9 mouse cellular contexts compared by ENCODE assay signal in the genomic region with DNA sequence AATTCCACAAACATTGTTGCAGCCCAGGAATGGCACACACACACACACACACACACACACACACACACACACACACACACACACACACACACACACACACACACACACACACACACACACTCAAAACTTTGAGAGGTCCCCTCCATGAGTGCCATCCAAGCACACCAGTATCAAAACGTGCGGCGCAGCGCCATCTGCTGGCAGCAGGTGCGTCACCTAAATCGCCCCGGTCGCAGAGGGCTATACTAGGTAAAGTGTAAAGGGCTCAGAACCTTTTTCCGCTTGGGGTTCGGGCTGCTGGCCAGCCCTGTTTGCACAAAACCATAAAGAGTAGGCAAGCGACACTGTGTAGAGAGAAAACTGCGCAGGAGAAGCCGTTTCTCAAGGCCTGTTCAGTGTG.
DNase-seq lines count a peak whose midpoint lies in the region; ATAC-seq lines count a peak whose summit lies in the region.
"Had no signal": no experiment of that assay in that cellular context is flagged by ENCODE, and none has a peak within 500 bp of the region (broad histone marks: within the 10 kb centered on the region; RNA-seq: fewer than 3 reads in every experiment).

No protein-coding gene starts in this region.

- H3K9me3 ChIP-seq in heart, embryonic 11.5 days (replicated peaks; ENCODE audit: control insufficient read depth, low read length) = no peaks in the 10 kb centered on the region
- H3K9me3 ChIP-seq in kidney, embryonic 16.5 days (ENCODE audit: low read length) = no peaks in the 10 kb centered on the region
- no peaks in the 10 kb centered on the region for H3K9me3 ChIP-seq in limb, embryonic 13.5 days
- no peaks in the 10 kb centered on the region for H3K9me3 ChIP-seq in neural tube, embryonic 11.5 days (ENCODE audit: control insufficient read depth, low read length)

- no peak overlapping the region for H3K4me3 ChIP-seq in heart, embryonic 11.5 days (ENCODE audit: low read depth, low read length)
- no peak overlapping the region for H3K4me3 ChIP-seq in kidney, embryonic 16.5 days (ENCODE audit: low read length)
- H3K4me3 ChIP-seq in limb, embryonic 13.5 days = no peak overlapping the region
- no peak overlapping the region for H3K4me3 ChIP-seq in neural tube, embryonic 11.5 days (ENCODE audit: low read depth, low read length)

- no peak overlapping the region for H3K9ac ChIP-seq in heart, embryonic 11.5 days (ENCODE audit: low read depth, low read length)
- peak overlapping the region; percentile 38; the same call in 1 of the 2 replicates for H3K9ac ChIP-seq in kidney, embryonic 16.5 days (replicated peaks; ENCODE audit: low read length)
- no peak overlapping the region for H3K9ac ChIP-seq in limb, embryonic 13.5 days
- no peak overlapping the region; the same call in 1 of the 2 replicates for H3K9ac ChIP-seq in neural tube, embryonic 11.5 days (ENCODE audit: low read length)

- DNase-seq in heart, adult 18-20 months = peak; percentile 26 to 75
- peak; percentile 86 for DNase-seq in embryo, embryonic 9.5 days (ENCODE audit: extremely low spot score)
- peak; percentile 24 for DNase-seq in heart, adult 8-10 months (ENCODE audit: low spot score)
- peak; percentile 90 for DNase-seq in neural tube, embryonic 11.5 days (ENCODE audit: low spot score)
- peak; percentile 33 for DNase-seq in thymus, postnatal 0 days (ENCODE audit: low spot score)

- 3% methylated on average over 13 of the region's 13 CpGs for WGBS in heart, embryonic 11.5 days (ENCODE audit: insufficient replicate concordance)
- WGBS in kidney, embryonic 16.5 days = 2% methylated on average over 13 of the region's 13 CpGs
- 1% methylated on average over 13 of the region's 13 CpGs for WGBS in limb, embryonic 13.5 days
- 4% methylated on average over 13 of the region's 13 CpGs for WGBS in neural tube, embryonic 11.5 days

- H3K4me1 ChIP-seq in heart, embryonic 11.5 days (ENCODE audit: control insufficient read depth, insufficient read depth, low read length) = no peaks in the 10 kb centered on the region
- peaks cover 36% of the 10 kb centered on the region for H3K4me1 ChIP-seq in kidney, embryonic 16.5 days (ENCODE audit: insufficient read depth, low read length)
- peaks cover 6% of the 10 kb centered on the region; the same call in 1 of the 2 replicates for H3K4me1 ChIP-seq in limb, embryonic 13.5 days
- peaks cover 13% of the 10 kb centered on the region; the same call in 1 of the 2 replicates for H3K4me1 ChIP-seq in neural tube, embryonic 11.5 days (ENCODE audit: control insufficient read depth, insufficient read depth, low read length)

- no peak overlapping the region for H3K27ac ChIP-seq in heart, embryonic 11.5 days (ENCODE audit: low read depth, low read length)
- H3K27ac ChIP-seq in kidney, embryonic 16.5 days (ENCODE audit: low read length) = peak overlapping the region; percentile 68
- H3K27ac ChIP-seq in limb, embryonic 13.5 days = no peak overlapping the region
- H3K27ac ChIP-seq in neural tube, embryonic 11.5 days (ENCODE audit: low read depth, low read length) = 0 out of 2 replicates have a peak overlapping the region, but pooled peaks have one; percentile 29

- no peaks in the 10 kb centered on the region for H3K36me3 ChIP-seq in heart, embryonic 11.5 days (ENCODE audit: control insufficient read depth, insufficient read depth, low read length)
- no peaks in the 10 kb centered on the region for H3K36me3 ChIP-seq in kidney, embryonic 16.5 days (ENCODE audit: insufficient read depth, low read length)
- no peaks in the 10 kb centered on the region for H3K36me3 ChIP-seq in limb, embryonic 13.5 days
- no peaks in the 10 kb centered on the region for H3K36me3 ChIP-seq in neural tube, embryonic 11.5 days (ENCODE audit: control insufficient read depth, insufficient read depth, low read length)
- H3K36me3 ChIP-seq: G1E had no signal

- ATAC-seq in heart, embryonic 11.5 days (replicated peaks; ENCODE audit: insufficient number of reproducible peaks, low FRiP score, low TSS enrichment) = no peak
- ATAC-seq in kidney, embryonic 16.5 days (ENCODE audit: low FRiP score, low TSS enrichment) = peak; percentile 87
- no peak for ATAC-seq in limb, embryonic 13.5 days (ENCODE audit: low FRiP score, low read depth)
- ATAC-seq in neural tube, embryonic 11.5 days (ENCODE audit: insufficient read depth, low FRiP score, low TSS enrichment) = peak; percentile 84

- H3K4me2 ChIP-seq in heart, embryonic 11.5 days = no peak overlapping the region
- no peak overlapping the region for H3K4me2 ChIP-seq in kidney, embryonic 16.5 days (replicated peaks; ENCODE audit: low read depth, low read length)
- 0 out of 2 replicates have a peak overlapping the region, but pooled peaks have one; percentile 19 for H3K4me2 ChIP-seq in limb, embryonic 13.5 days (replicated peaks)
- H3K4me2 ChIP-seq in neural tube, embryonic 11.5 days (ENCODE audit: low read depth) = no peak overlapping the region

- H3K27me3 ChIP-seq in heart, embryonic 11.5 days (ENCODE audit: control insufficient read depth, insufficient read depth, low read length) = peaks cover 30% of the 10 kb centered on the region
- H3K27me3 ChIP-seq in kidney, embryonic 16.5 days (ENCODE audit: insufficient read depth, low read length) = no peaks in the 10 kb centered on the region
- peaks cover 76% of the 10 kb centered on the region for H3K27me3 ChIP-seq in limb, embryonic 13.5 days
- no peaks in the 10 kb centered on the region for H3K27me3 ChIP-seq in neural tube, embryonic 11.5 days (ENCODE audit: control insufficient read depth, insufficient read depth, low read length)

Comparison
In these comparisons a context has a peak if more than half of its experiments do, and no peak if none do; other contexts are left out.
1. DNase-seq: peak in every context shown above with its lines; median percentile 90 in neural tube, embryonic 11.5 days; 86 in embryo, embryonic 9.5 days; 50 in heart, adult 18-20 months; 33 in thymus, postnatal 0 days; 24 in heart, adult 8-10 months.
2. ATAC-seq: peak in kidney, embryonic 16.5 days (single experiment) and neural tube, embryonic 11.5 days (single experiment); none in heart, embryonic 11.5 days (single experiment) and limb, embryonic 13.5 days (single experiment).
3. H3K27ac ChIP-seq: peak in kidney, embryonic 16.5 days (single experiment) and neural tube, embryonic 11.5 days (single experiment); none in heart, embryonic 11.5 days (single experiment) and limb, embryonic 13.5 days (single experiment).